Mouse (Mus musculus) cerebellum, adult 8-10 months (tissue): ENCODE results near the gene Hsdl1.
A peak's percentile ranks its signal among the peaks of the same experiment; 100 is the strongest.

ENCODE experiments used
- DNase-seq: peaks from one replicate; pipeline ENCODE4 v3.0.0; 2022

Gene Hsdl1

DNA sequence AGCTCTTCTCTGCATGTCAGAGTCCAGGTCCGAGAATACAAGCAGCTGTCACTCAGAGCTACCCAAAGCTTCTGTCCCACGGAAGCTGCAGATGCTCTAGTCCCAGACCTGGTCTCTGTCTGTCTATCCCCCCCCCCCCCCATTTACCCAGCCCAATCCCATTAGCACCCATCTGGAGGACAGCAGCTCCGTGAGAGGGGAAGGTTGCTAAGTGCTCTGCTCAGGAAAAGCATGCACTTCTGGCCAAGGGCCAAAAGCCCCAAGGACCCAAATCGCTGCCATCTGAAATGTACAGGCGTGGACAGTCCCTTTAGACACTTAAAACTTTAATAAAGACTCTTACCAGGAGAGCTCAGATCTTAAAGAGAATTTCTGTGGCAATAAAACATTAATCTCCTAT is 58.3 kb downstream of the Hsdl1 start:
- DNase-seq, result no peak

DNA sequence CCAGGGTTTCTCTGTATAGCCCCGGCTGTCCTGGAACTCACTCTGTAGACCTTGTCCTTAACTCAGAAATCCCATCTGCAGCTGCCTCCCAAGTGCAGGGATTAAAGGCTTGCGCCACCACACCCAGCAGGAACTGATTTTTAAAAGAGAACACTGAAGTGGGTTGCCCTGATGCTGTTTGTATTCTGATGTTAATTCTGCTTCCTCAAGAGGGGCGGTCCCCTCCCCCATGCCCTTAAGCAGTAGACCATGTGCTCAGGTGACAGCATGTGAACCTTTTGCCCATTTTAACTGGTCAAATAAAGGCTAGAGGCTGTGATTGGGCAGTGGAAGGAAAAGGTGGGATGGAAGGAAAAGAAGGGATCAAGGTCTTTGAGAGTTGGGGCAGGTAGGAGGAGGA is 59.2 kb downstream of the Hsdl1 start:
- no peak for DNase-seq

DNA sequence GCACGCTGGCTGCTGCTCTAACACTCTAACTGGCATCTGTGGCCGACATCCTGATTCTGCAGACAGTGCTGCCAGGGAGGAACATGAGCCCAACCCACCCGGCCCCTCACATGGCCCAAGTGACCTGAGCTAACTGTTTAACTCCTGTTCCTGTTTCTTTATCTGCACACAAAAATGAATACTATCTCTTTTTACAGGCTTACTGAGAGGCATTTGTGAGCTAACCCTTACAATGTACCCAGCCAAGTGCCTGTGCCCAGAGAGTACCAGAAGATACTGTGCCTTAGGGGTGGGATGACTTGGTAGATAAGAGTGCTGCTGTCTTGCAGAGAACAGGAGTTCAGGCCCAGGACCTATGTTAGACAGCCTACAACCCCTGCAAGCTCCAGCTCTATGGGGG is 60.0 kb downstream of the Hsdl1 start:
- DNase-seq, result no peak

DNA sequence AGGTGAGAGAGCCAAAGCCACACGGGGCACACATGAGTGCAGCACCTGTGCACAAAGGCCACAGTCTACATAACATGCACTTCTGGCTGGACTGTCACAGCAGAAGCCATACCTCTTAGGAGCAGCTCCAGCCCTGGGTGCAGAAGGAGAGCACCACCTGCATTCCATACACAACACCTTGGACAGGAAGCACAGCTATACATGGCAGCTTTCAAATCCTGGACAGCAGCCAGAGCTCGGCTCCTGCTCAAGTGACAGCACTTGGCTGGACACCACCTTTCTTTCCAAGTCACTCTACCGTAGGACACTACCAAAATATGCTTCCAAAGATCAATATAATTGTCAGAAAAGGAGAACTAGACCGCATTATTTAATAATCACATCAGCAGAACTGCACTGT is 61.6 kb downstream of the Hsdl1 start:
- DNase-seq, result peak; percentile 54
